Mouse (Mus musculus) thymus, adult 2 months (tissue): ENCODE measurements around the gene Zer1.

Source experiments
- CTCF ChIP-seq: fragments of 200-500 bp; IDR thresholded peaks from 2 replicates; pipeline ENCODE4 v1.5.1; 2012; ENCODE audit warnings: mild to moderate bottlenecking, control low read depth, low read length, moderate library complexity, borderline replicate concordance; ENCODE audit not compliant: control insufficient read depth, poor library complexity, insufficient read depth; ENCODE audit errors: extremely low read depth
- POLR2A ChIP-seq: fragments of 200-500 bp; IDR thresholded peaks from 2 replicates; pipeline ENCODE4 v1.6.1; 2012; ENCODE audit warnings: mild to moderate bottlenecking, low read length, control low read depth, moderate library complexity; ENCODE audit not compliant: control insufficient read depth, poor library complexity, insufficient read depth; ENCODE audit errors: extremely low read depth

DNA sequence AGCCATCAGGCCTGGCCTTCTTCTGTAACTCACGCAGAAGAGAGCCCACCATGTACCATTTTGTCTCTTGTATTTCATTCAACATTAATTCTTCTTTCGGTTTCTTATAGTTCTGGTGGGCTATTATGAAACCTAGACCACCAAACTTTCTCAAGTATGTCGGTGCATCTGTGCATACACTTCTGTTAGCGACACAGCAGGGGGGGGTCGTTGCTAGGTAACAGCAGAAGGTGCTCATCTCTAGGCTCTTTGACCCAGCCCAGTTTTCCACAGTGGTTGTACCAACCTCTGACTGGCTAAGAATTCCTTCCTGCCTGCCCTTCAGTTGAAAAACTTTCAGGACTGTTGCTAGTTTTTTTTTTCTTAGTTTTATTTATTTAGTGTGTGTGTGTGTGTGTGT lies 66.0 kb downstream of the Zer1 start:
- TF ChIP-seq POLR2A (no peak), CTCF (no peak)
